Mouse (Mus musculus) cortical plate, adult 2 months (tissue): ENCODE results near the gene Fam198a.

Experiments used
- CTCF ChIP-seq: fragments of 200-500 bp; IDR thresholded peaks from 2 replicates; pipeline ENCODE4 v1.5.1; 2011; ENCODE audit warnings: mild to moderate bottlenecking, control low read depth, low read length; ENCODE audit not compliant: insufficient read depth; ENCODE audit errors: extremely low read depth
- POLR2A ChIP-seq: fragments of 200-500 bp; IDR thresholded peaks from 2 replicates; pipeline ENCODE4 v1.6.1; 2011; ENCODE audit warnings: mild to moderate bottlenecking, low read length, control low read depth; ENCODE audit not compliant: insufficient read depth; ENCODE audit errors: extremely low read depth

GRCm38 (mm10) chr9:122022776-122023175, 72.0 kb downstream of the Fam198a start:
- TF ChIP-seq POLR2A (no peak), CTCF (no peak)
